Mouse (Mus musculus): ENCODE results near the gene Gm14525. TPM values are rescaled to one million over a fixed set of nuclear protein-coding genes. Genes with fewer than 3 reads are reported as not detected.
"Not testable (repeated sequence)": the region's sequence is repeated elsewhere in the genome, so short reads cannot be mapped to it uniquely, and the experiment has no call there.

Gm14525 gene
- polyA plus RNA-seq (2015; fragmentation: Nextera tagmentation; extraction: Ambion mirVana): not detected in 2 replicates

- H3K4me3 ChIP-seq; H3K36me3 ChIP-seq (ENCODE audit: poor library complexity, severe bottlenecking); H3K9ac ChIP-seq; H3K4me1 ChIP-seq; H3K27ac ChIP-seq; H3K27me3 ChIP-seq; H3K4me2 ChIP-seq; ATAC-seq; H3K9me3 ChIP-seq (replicated peaks): not testable (repeated sequence)
- WGBS: 92% methylated on average over 3 of the region's 5 CpGs
These were observed at the start of gene Gm14525 for GRCm38 (mm10) chrX:26702538-26702937. TSS of gene Gm14525 (minus strand) at chrX:26702638.

Other genes starting within 250 kb of the Gm14525 start
- gene Slx, start 157.1 kb downstream of the Gm14525 start, polyA plus RNA-seq (2015; fragmentation: Nextera tagmentation; extraction: Ambion mirVana): not detected in 2 replicates
- not detected in 2 replicates for gene Gm6121, start 233.1 kb upstream of the Gm14525 start, polyA plus RNA-seq (2015; fragmentation: Nextera tagmentation; extraction: Ambion mirVana)